Mouse (Mus musculus) limb, embryonic 15.5 days (tissue): ENCODE results near the gene D430019H16Rik. TPM values are rescaled to one million over a fixed set of nuclear protein-coding genes. Genes with fewer than 3 reads are reported as not detected.

Source experiments
- ATAC-seq: fragments of 200-750 bp; cut with Nextera tagmentation; 2 replicates; pipeline ENCODE4 v1.8.0; 2017; ENCODE audit warnings: low read depth, moderate TSS enrichment; ENCODE audit not compliant: insufficient number of reproducible peaks, low FRiP score, low TSS enrichment
- H3K27ac ChIP-seq: fragments of 300-500 bp; sonication (generic); 2 replicates; pipeline ENCODE4 v1.5.1; 2015; ENCODE audit warnings: moderate library complexity, mild to moderate bottlenecking, inconsistent platforms
- H3K27me3 ChIP-seq: fragments of 300-500 bp; sonication (generic); 2 replicates; pipeline ENCODE4 v1.6.1; 2015; ENCODE audit warnings: inconsistent platforms
- H3K36me3 ChIP-seq: fragments of 300-500 bp; sonication (generic); 2 replicates; pipeline ENCODE4 v1.6.1; 2015; ENCODE audit warnings: inconsistent platforms
- H3K4me1 ChIP-seq: fragments of 300-500 bp; sonication (generic); 2 replicates; pipeline ENCODE4 v1.6.1; 2015; ENCODE audit warnings: inconsistent platforms
- H3K4me2 ChIP-seq: fragments of 300-500 bp; sonication (generic); 2 replicates; pipeline ENCODE4 v1.6.1; 2015; ENCODE audit warnings: mild to moderate bottlenecking, inconsistent platforms
- H3K4me3 ChIP-seq: fragments of 300-500 bp; sonication (generic); 2 replicates; pipeline ENCODE4 v1.5.1; 2015; ENCODE audit warnings: mild to moderate bottlenecking, inconsistent platforms
- H3K9ac ChIP-seq: fragments of 300-500 bp; sonication (generic); 2 replicates; pipeline ENCODE4 v1.6.1; 2015; ENCODE audit warnings: inconsistent platforms
- H3K9me3 ChIP-seq: fragments of 300-500 bp; sonication (generic); 2 replicates; pipeline ENCODE4 v1.6.1; 2016; ENCODE audit warnings: inconsistent platforms
- WGBS: fragments of 180-500 bp; shearing (Covaris S2); methylation state at CpG from one replicate; pipeline ENCODE4 v1.1.7; 2015; 5-methylcytosine and 5-hydroxymethylcytosine counted together
- polyA plus RNA-seq: library from polyadenylated mRNA; unstranded; fragments of >200 nt; fragmentation: Nextera tagmentation; extraction: Ambion mirVana; gene quantifications from 2 replicates; pipeline ENCODE4 v1.2.1, GENCODE M21; 2015

Gene D430019H16Rik
- polyA plus RNA-seq, 1 experiment from 2014 or later: 2.0 TPM

GRCm38 (mm10) chr12:105521170-105521762 is 67.6 kb downstream of the D430019H16Rik start:
- H3K9ac ChIP-seq: no peak overlapping the region
- peaks cover 29% of the 10 kb centered on the region for H3K4me1 ChIP-seq
- H3K36me3 ChIP-seq: no peaks in the 10 kb centered on the region
- 0 out of 2 replicates have a peak overlapping the region, but pooled peaks have one; percentile 5 for H3K4me2 ChIP-seq
- H3K9me3 ChIP-seq: no peaks in the 10 kb centered on the region
- H3K27me3 ChIP-seq: no peaks in the 10 kb centered on the region
- peak; percentile 57; the same call in 1 of the 2 replicates for ATAC-seq
- peak overlapping the region; percentile 74 for H3K27ac ChIP-seq
- 41% methylated on average over 15 of the region's 15 CpGs for WGBS
- no peak overlapping the region for H3K4me3 ChIP-seq

GRCm38 (mm10) chr12:105523737-105524136 is 70.1 kb downstream of the D430019H16Rik start:
- no peaks in the 10 kb centered on the region for H3K27me3 ChIP-seq
- H3K9me3 ChIP-seq: no peaks in the 10 kb centered on the region
- peaks cover 21% of the 10 kb centered on the region for H3K4me1 ChIP-seq
- WGBS: 49% methylated on average over 2 of the region's 2 CpGs
- no peak overlapping the region for H3K27ac ChIP-seq
- H3K36me3 ChIP-seq: no peaks in the 10 kb centered on the region
- H3K9ac ChIP-seq: no peak overlapping the region
- ATAC-seq: no peak
- H3K4me2 ChIP-seq: no peak overlapping the region
- H3K4me3 ChIP-seq: no peak overlapping the region

- ATAC-seq: no peak
- H3K27me3 ChIP-seq: no peaks in the 10 kb centered on the region
- H3K4me1 ChIP-seq: peaks cover 5% of the 10 kb centered on the region; the same call in 1 of the 2 replicates
- H3K36me3 ChIP-seq: no peaks in the 10 kb centered on the region
- no peak overlapping the region for H3K4me3 ChIP-seq
- H3K9me3 ChIP-seq: no peaks in the 10 kb centered on the region
- H3K4me2 ChIP-seq: no peak overlapping the region
- H3K9ac ChIP-seq: no peak overlapping the region
- peak overlapping the region; percentile 17; the same call in 1 of the 2 replicates for H3K27ac ChIP-seq
- 77% methylated on average over 3 of the region's 3 CpGs for WGBS
These were observed 72.5 kb downstream of the D430019H16Rik start for GRCm38 (mm10) chr12:105526186-105526585.

- ATAC-seq: peak; percentile 57; the same call in 1 of the 2 replicates
These were observed 73.2 kb downstream of the D430019H16Rik start for GRCm38 (mm10) chr12:105526829-105527228.

GRCm38 (mm10) chr12:105529545-105529944 is 75.9 kb downstream of the D430019H16Rik start:
- no peak overlapping the region for H3K4me3 ChIP-seq
- no peaks in the 10 kb centered on the region for H3K4me1 ChIP-seq
- no peaks in the 10 kb centered on the region for H3K27me3 ChIP-seq
- H3K27ac ChIP-seq: no peak overlapping the region
- no peaks in the 10 kb centered on the region for H3K9me3 ChIP-seq
- H3K9ac ChIP-seq: no peak overlapping the region
- H3K4me2 ChIP-seq: no peak overlapping the region
- 68% methylated on average over 9 of the region's 9 CpGs for WGBS
- no peak for ATAC-seq
- no peaks in the 10 kb centered on the region for H3K36me3 ChIP-seq

More at GRCm38 (mm10) chr12:105526829-105527228, 73.2 kb downstream of the D430019H16Rik start:
- H3K9ac ChIP-seq: no peak overlapping the region
- WGBS: 65% methylated on average over 5 of the region's 5 CpGs
- H3K27ac ChIP-seq: peak overlapping the region; percentile 17; the same call in 1 of the 2 replicates
- no peaks in the 10 kb centered on the region for H3K27me3 ChIP-seq
- no peaks in the 10 kb centered on the region for H3K36me3 ChIP-seq
- H3K9me3 ChIP-seq: no peaks in the 10 kb centered on the region
- no peak overlapping the region for H3K4me3 ChIP-seq
- no peak overlapping the region for H3K4me2 ChIP-seq
- 0 out of 2 replicates have a peak, but pooled peaks cover 4% of the 10 kb centered on the region for H3K4me1 ChIP-seq

- Histone ChIP-seq H3K27ac (no peak overlapping the region), H3K36me3 (no peaks in the 10 kb centered on the region), H3K27me3 (no peaks in the 10 kb centered on the region), H3K4me1 (peaks cover 5% of the 10 kb centered on the region; the same call in 1 of the 2 replicates), H3K9ac (no peak overlapping the region), H3K9me3 (no peaks in the 10 kb centered on the region), H3K4me2 (no peak overlapping the region), H3K4me3 (no peak overlapping the region)
- ATAC-seq: no peak
- 33% methylated on average over 8 of the region's 8 CpGs for WGBS
These were observed 78.2 kb downstream of the D430019H16Rik start for GRCm38 (mm10) chr12:105531724-105532371.

GRCm38 (mm10) chr12:105534842-105535241 is 81.2 kb downstream of the D430019H16Rik start:
- 85% methylated on average over 4 of the region's 4 CpGs for WGBS
- Histone ChIP-seq H3K9me3 (no peaks in the 10 kb centered on the region), H3K27me3 (no peaks in the 10 kb centered on the region), H3K4me2 (no peak overlapping the region), H3K4me3 (no peak overlapping the region), H3K9ac (no peak overlapping the region), H3K27ac (no peak overlapping the region), H3K36me3 (no peaks in the 10 kb centered on the region), H3K4me1 (peaks cover 5% of the 10 kb centered on the region; the same call in 1 of the 2 replicates)
- ATAC-seq: no peak

- no peak overlapping the region for H3K4me3 ChIP-seq
- no peaks in the 10 kb centered on the region for H3K27me3 ChIP-seq
- no peak overlapping the region for H3K27ac ChIP-seq
- WGBS: 56% methylated on average over 13 of the region's 13 CpGs
- H3K9me3 ChIP-seq: no peaks in the 10 kb centered on the region
- no peak overlapping the region for H3K9ac ChIP-seq
- H3K36me3 ChIP-seq: no peaks in the 10 kb centered on the region
- no peak for ATAC-seq
- H3K4me1 ChIP-seq: peaks cover 5% of the 10 kb centered on the region; the same call in 1 of the 2 replicates
- H3K4me2 ChIP-seq: no peak overlapping the region
These were observed 82.5 kb downstream of the D430019H16Rik start for GRCm38 (mm10) chr12:105535968-105536760.

GRCm38 (mm10) chr12:105537162-105537561 is 83.5 kb downstream of the D430019H16Rik start:
- Histone ChIP-seq H3K27ac (no peak overlapping the region), H3K4me1 (peaks cover 5% of the 10 kb centered on the region; the same call in 1 of the 2 replicates), H3K9me3 (no peaks in the 10 kb centered on the region), H3K9ac (no peak overlapping the region), H3K27me3 (no peaks in the 10 kb centered on the region), H3K36me3 (no peaks in the 10 kb centered on the region), H3K4me2 (no peak overlapping the region), H3K4me3 (no peak overlapping the region)
- WGBS: 53% methylated on average over 5 of the region's 5 CpGs
- no peak for ATAC-seq

- H3K9me3 ChIP-seq: no peaks in the 10 kb centered on the region
- whole genome bisulfite sequencing: 88% methylated on average over 10 of the region's 10 CpGs
- no peak overlapping the region for H3K4me3 ChIP-seq
- no peak overlapping the region for H3K27ac ChIP-seq
- H3K4me1 ChIP-seq: peaks cover 5% of the 10 kb centered on the region; the same call in 1 of the 2 replicates
- no peak overlapping the region for H3K9ac ChIP-seq
- no peaks in the 10 kb centered on the region for H3K36me3 ChIP-seq
- H3K27me3 ChIP-seq: no peaks in the 10 kb centered on the region
- no peak overlapping the region for H3K4me2 ChIP-seq
- ATAC-seq: no peak
These were observed 86.0 kb downstream of the D430019H16Rik start for GRCm38 (mm10) chr12:105539649-105540048.

GRCm38 (mm10) chr12:105541590-105542402 is 88.1 kb downstream of the D430019H16Rik start:
- Histone ChIP-seq H3K4me2 (no peak overlapping the region), H3K27ac (no peak overlapping the region), H3K4me1 (peaks cover 10% of the 10 kb centered on the region), H3K36me3 (no peaks in the 10 kb centered on the region), H3K9me3 (no peaks in the 10 kb centered on the region), H3K4me3 (no peak overlapping the region), H3K9ac (no peak overlapping the region), H3K27me3 (no peaks in the 10 kb centered on the region; the same call in 1 of the 2 replicates)
- no peak for ATAC-seq
- 78% methylated on average over 12 of the region's 12 CpGs for WGBS
